20 mouse cellular contexts compared by ENCODE assay signal in genomic region chr7:113140011-113140438, GRCm38 (mm10).
A peak's percentile ranks its signal among the peaks of the same experiment; 100 is the strongest.
DNase-seq lines count a peak whose midpoint lies in the region; ATAC-seq and TF ChIP-seq lines count a peak whose summit lies in the region.
"Had no signal": no experiment of that assay in that cellular context is flagged by ENCODE, and none has a peak within 500 bp of the region (broad histone marks: within the 10 kb centered on the region; RNA-seq: fewer than 3 reads in every experiment).

No protein-coding gene starts in this region.

- WGBS in liver, embryonic 12.5 days (ENCODE audit: insufficient replicate concordance) = 64% methylated on average over 10 of the region's 10 CpGs
- WGBS in forebrain, postnatal 0 days = 81% methylated on average over 10 of the region's 10 CpGs

- no peak for ATAC-seq in liver, embryonic 12.5 days
- no peak for ATAC-seq in forebrain, postnatal 0 days
- ATAC-seq: intestine, embryonic 16.5 days; midbrain, embryonic 16.5 days had no signal

- H3K4me3 ChIP-seq in layer of hippocampus, adult 2 months = no peak overlapping the region
- H3K4me3 ChIP-seq in liver, embryonic 12.5 days = no peak overlapping the region
- no peak overlapping the region for H3K4me3 ChIP-seq in forebrain, postnatal 0 days (ENCODE audit: low read depth, low read length)
- H3K4me3 ChIP-seq: heart, embryonic 12.5 days; hindbrain, embryonic 12.5 days; limb, embryonic 10.5 days; liver, embryonic 15.5 days; neural tube, embryonic 13.5 days had no signal

- no peak overlapping the region for H3K9ac ChIP-seq in liver, embryonic 12.5 days
- no peak overlapping the region for H3K9ac ChIP-seq in forebrain, postnatal 0 days
- H3K9ac ChIP-seq: heart, embryonic 12.5 days; hindbrain, embryonic 12.5 days; liver, embryonic 15.5 days; neural tube, embryonic 13.5 days had no signal

- DNase-seq in adrenal gland, adult (ENCODE audit: inconsistent age in 2 of 2, low spot score in 1 of 2) = peak; percentile 46 to 81
- no peak for DNase-seq in adrenal gland, postnatal 14 days
- DNase-seq in layer of hippocampus, adult 2 months (ENCODE audit: low spot score in 2 of 2) = peak in 1 of 2 experiments; percentile 75
- DNase-seq in layer of hippocampus, postnatal 14 days (ENCODE audit: low spot score in 2 of 2) = no peak
- peak; percentile 9 for DNase-seq in MEL-GATA-1-ER (ENCODE audit: extremely low read depth, low read depth)
- peak; percentile 45 to 65 for DNase-seq in left cerebral cortex, postnatal 14 days (ENCODE audit: low spot score in 2 of 2)
- no peak for DNase-seq in forebrain, postnatal 0 days
- DNase-seq: cerebellum, adult 11 months; kidney, postnatal 25 days; retina, postnatal 1 day had no signal

- no peaks in the 10 kb centered on the region for H3K9me3 ChIP-seq in liver, embryonic 12.5 days (replicated peaks)
- no peaks in the 10 kb centered on the region for H3K9me3 ChIP-seq in forebrain, postnatal 0 days (ENCODE audit: low read length)
- H3K9me3 ChIP-seq: G1E; heart, embryonic 12.5 days; hindbrain, embryonic 12.5 days; limb, embryonic 10.5 days; liver, embryonic 15.5 days; neural tube, embryonic 13.5 days had no signal

- intact Hi-C loops in left cerebral cortex, postnatal 14 days (cut with DNase I) = loop anchor here (5.0 to 10.0 kb wide), 3 partner anchors 112 to 455 kb away; partner anchors contain the start of gene Btbd10

- TF ChIP-seq CTCF in layer of hippocampus, adult 2 months (conservative IDR thresholded peaks at IDR 0.05) = no peak
- no peak for TF ChIP-seq CTCF in forebrain, postnatal 0 days (IDR thresholded peaks at IDR 0.05; ENCODE audit: low read depth)

- H3K4me2 ChIP-seq in liver, embryonic 12.5 days = no peak overlapping the region
- no peak overlapping the region for H3K4me2 ChIP-seq in forebrain, postnatal 0 days (ENCODE audit: low read depth)
- H3K4me2 ChIP-seq: heart, embryonic 12.5 days; hindbrain, embryonic 12.5 days; liver, embryonic 15.5 days; neural tube, embryonic 13.5 days had no signal

- H3K4me1 ChIP-seq in liver, embryonic 12.5 days = no peaks in the 10 kb centered on the region
- H3K4me1 ChIP-seq in forebrain, postnatal 0 days (ENCODE audit: insufficient read depth) = peaks cover 9% of the 10 kb centered on the region; the same call in 1 of the 2 replicates
- H3K4me1 ChIP-seq: heart, embryonic 12.5 days; limb, embryonic 10.5 days; liver, embryonic 15.5 days had no signal

- H3K36me3 ChIP-seq in liver, embryonic 12.5 days = no peaks in the 10 kb centered on the region
- H3K36me3 ChIP-seq in forebrain, postnatal 0 days (ENCODE audit: insufficient read depth) = no peaks in the 10 kb centered on the region
- H3K36me3 ChIP-seq: G1E; heart, embryonic 12.5 days; hindbrain, embryonic 12.5 days; limb, embryonic 10.5 days; liver, embryonic 15.5 days; neural tube, embryonic 13.5 days had no signal

- peaks cover 42% of the 10 kb centered on the region; the same call in 1 of the 2 replicates for H3K27me3 ChIP-seq in liver, embryonic 12.5 days (replicated peaks)
- no peaks in the 10 kb centered on the region for H3K27me3 ChIP-seq in forebrain, postnatal 0 days (ENCODE audit: insufficient read depth, low read length)

- H3K27ac ChIP-seq in layer of hippocampus, adult 2 months = peak overlapping the region; percentile 75
- no peak overlapping the region for H3K27ac ChIP-seq in liver, embryonic 12.5 days
- no peak overlapping the region for H3K27ac ChIP-seq in forebrain, postnatal 0 days (ENCODE audit: low read depth, low read length)
- H3K27ac ChIP-seq: hindbrain, embryonic 12.5 days; limb, embryonic 10.5 days; liver, embryonic 15.5 days; macrophage; neural tube, embryonic 13.5 days had no signal

Comparison
In these comparisons a context has a peak if more than half of its experiments do, and no peak if none do; other contexts are left out.
1. DNase-seq: peak in adrenal gland, adult (2 of 2), MEL-GATA-1-ER (single experiment) and left cerebral cortex, postnatal 14 days (2 of 2); none in adrenal gland, postnatal 14 days (single experiment), layer of hippocampus, postnatal 14 days (0 of 2) and forebrain, postnatal 0 days (single experiment).